Mouse (Mus musculus) forebrain, embryonic 12.5 days (tissue): Measurements from ENCODE around the gene Pglyrp4. TPM values are rescaled to one million over a fixed set of nuclear protein-coding genes. Genes with fewer than 3 reads are reported as not detected.

Experiments used
- polyA plus RNA-seq: library from polyadenylated mRNA; unstranded; fragments of >200 nt; fragmentation: Nextera tagmentation; extraction: Ambion mirVana; gene quantifications from 2 replicates; pipeline ENCODE4 v1.2.1, GENCODE M21; 2016

The Pglyrp4 gene
- polyA plus RNA-seq, 1 experiment from 2014 or later, result not detected

Other genes starting within 250 kb of the Pglyrp4 start
- gene Snapin, start 235.9 kb upstream of the Pglyrp4 start, polyA plus RNA-seq, result 71.7 and 73.2 TPM in 2 replicates
- gene Chtop, start 217.4 kb upstream of the Pglyrp4 start, polyA plus RNA-seq, result 228 and 238 TPM in 2 replicates
- 5.1 and 7.0 TPM in 2 replicates for gene S100a1, start 212.5 kb upstream of the Pglyrp4 start, polyA plus RNA-seq
- gene S100a13, start 212.5 kb upstream of the Pglyrp4 start, polyA plus RNA-seq, result 8.1 and 8.6 TPM in 2 replicates
- 0.19 and 0.24 TPM in 2 replicates for gene S100a14, start 200.1 kb upstream of the Pglyrp4 start, polyA plus RNA-seq
- gene S100a16, start 189.7 kb upstream of the Pglyrp4 start, polyA plus RNA-seq, result 26.8 and 27.3 TPM in 2 replicates
- gene S100a3, start 166.3 kb upstream of the Pglyrp4 start, polyA plus RNA-seq, result not detected in 2 replicates
- gene S100a2, start 136.7 kb upstream of the Pglyrp4 start, polyA plus RNA-seq, result not detected in 2 replicates
- not detected in 2 replicates for gene Gm42674, start 125.0 kb upstream of the Pglyrp4 start, polyA plus RNA-seq
- 1.6 and 1.7 TPM in 2 replicates for gene S100a4, start 123.1 kb upstream of the Pglyrp4 start, polyA plus RNA-seq
- 0.56 TPM in 1 of 2 replicates, not detected in the other for gene S100a5, start 118.4 kb upstream of the Pglyrp4 start, polyA plus RNA-seq
- 20.1 and 22.2 TPM in 2 replicates for gene S100a6, start 114.0 kb upstream of the Pglyrp4 start, polyA plus RNA-seq
- gene S100a7a, start 72.9 kb upstream of the Pglyrp4 start, polyA plus RNA-seq, result not detected in 2 replicates
- 4.4 and 5.2 TPM in 2 replicates for gene S100a8, start 57.9 kb upstream of the Pglyrp4 start, polyA plus RNA-seq
- 2.6 and 3.8 TPM in 2 replicates for gene S100a9, start 31.2 kb upstream of the Pglyrp4 start, polyA plus RNA-seq
- gene Gm5849, start 51.0 kb downstream of the Pglyrp4 start, polyA plus RNA-seq, result not detected in 2 replicates